Mouse (Mus musculus): ENCODE results near the gene Tmem235.

- TF ChIP-seq POLR2A (IDR thresholded peaks at IDR 0.05; ENCODE audit: low read depth, low read length), result no peak
- TF ChIP-seq CTCF (IDR thresholded peaks at IDR 0.05; ENCODE audit: extremely low read depth, insufficient read depth, insufficient read length, insufficient replicate concordance), result no peak
These were observed 4.3 kb downstream of the Tmem235 start for GRCm38 (mm10) chr11:117864805-117865204.

Data from spleen, adult 2 months (tissue).